Mouse (Mus musculus): ENCODE measurements around the gene St3gal4. TPM values are rescaled to one million over a fixed set of nuclear protein-coding genes. Genes with fewer than 3 reads are reported as not detected.

St3gal4 gene
- polyA plus RNA-seq, 1 experiment from 2014 or later = 53.6 TPM

DNA sequence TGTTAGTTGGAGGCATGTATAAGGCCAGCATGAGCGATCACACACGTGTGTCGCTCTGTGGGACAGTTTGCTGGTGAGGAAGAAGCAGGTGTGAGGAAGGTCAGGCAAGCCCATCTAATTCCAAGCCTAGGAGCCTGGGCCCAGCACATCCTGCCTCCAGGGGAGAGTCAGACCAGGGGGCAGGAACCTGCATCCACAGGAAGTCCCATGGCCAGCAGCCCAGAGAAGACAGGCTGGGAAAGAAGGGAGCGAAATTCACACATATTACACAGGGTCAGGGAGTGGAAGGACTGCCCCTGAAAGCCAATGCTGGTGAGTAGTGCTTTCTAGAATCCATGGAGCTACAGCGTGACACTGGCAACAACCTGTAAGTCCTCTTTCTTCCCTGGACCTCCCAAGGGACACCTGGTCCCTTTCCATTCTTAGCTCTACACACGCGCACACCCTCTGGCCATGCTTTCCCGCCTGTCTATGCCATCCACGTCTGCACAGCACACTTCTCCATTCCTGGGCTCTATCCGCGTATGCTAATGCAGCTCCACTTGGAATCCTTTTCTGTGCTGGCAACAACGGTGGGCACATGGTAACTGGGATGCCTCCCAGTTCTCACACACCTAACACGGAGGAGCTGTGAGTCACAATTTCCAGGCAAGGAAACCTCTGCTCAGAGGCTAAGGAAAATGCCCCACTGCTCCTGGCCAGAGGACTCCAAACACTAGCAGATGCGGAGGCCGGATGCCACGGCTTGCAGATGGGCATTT lies 12.7 kb upstream of the St3gal4 start:
- no peak for DNase-seq (ENCODE audit: low read depth, low spot score)
- TF ChIP-seq CTCF (IDR thresholded peaks at IDR 0.05) = no peak
- H3K27me3 ChIP-seq = no peaks in the 10 kb centered on the region
- ChIA-PET POLR2A (interaction anchor here (1.0 to 1.2 kb wide), 2 partner anchors 13 to 14 kb away, joined by 3 to 5 read pairs; no protein-coding TSS in a partner anchor), CTCF (interaction anchor here (1.7 kb wide), 1 partner anchor 28 kb away, joined by 3 read pairs; no protein-coding TSS in a partner anchor)
- ATAC-seq = no peak
- in situ Hi-C loops (cut with MboI; ENCODE audit: low pct_unique_long_range_greater_than_20kb) = no loop called here

DNA sequence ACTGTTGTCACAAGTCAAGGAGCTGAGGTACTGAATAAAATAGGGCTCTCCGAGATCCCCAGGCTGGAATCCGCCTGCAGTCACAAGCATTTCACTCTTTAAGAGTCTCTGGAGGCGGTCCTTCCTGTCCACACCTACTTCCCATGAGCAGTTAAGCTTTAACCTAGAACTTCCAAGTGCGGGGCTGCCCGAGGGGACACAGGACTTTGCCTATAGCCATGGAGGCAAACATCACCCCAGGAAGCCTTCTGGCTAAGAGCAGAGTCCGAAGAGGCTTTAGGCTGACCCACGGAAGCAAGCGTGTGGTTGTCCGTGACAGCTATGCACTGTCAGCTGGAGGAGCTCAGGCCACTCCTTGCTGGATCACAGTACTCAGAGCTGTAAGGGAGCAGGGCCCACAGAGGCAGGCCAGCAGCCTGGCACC lies 9.9 kb upstream of the St3gal4 start:
- no peak for ATAC-seq
- DNase-seq (ENCODE audit: low read depth, low spot score) = no peak
- in situ Hi-C loops (cut with MboI; ENCODE audit: low pct_unique_long_range_greater_than_20kb) = no loop called here
- ChIA-PET CTCF (interaction anchor here (1.6 to 1.7 kb wide), 2 partner anchors 10 to 18 kb away, joined by 4 read pairs; partner anchors contain the start of gene St3gal4), POLR2A (interaction anchor here (0.6 to 1.2 kb wide), 2 partner anchors 11 to 30 kb away, joined by 3 to 5 read pairs; no protein-coding TSS in a partner anchor)
- no peaks in the 10 kb centered on the region for H3K27me3 ChIP-seq
- TF ChIP-seq CTCF (IDR thresholded peaks at IDR 0.05) = no peak

DNA sequence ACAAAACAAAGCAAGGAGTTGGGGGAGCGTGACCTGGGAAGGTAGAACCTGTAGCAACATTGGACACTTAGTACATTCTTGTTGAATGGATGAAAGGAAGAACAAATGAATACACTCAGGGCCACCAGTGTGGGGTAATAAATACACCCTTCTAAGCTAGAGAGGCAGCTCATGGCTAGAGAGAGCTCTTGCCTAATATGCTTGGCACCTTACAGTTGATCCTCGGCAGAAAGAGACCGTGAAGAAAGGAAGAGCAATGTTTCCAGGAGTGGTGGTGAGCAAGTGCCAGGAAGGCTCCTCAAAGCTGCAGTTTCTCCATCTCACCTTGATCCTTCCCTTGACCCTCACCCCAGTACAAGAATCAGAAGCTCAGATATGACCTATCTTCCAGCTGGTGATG lies 9.5 kb upstream of the St3gal4 start:
- H3K27me3 ChIP-seq = no peaks in the 10 kb centered on the region
- ATAC-seq (no peak), DNase-seq (ENCODE audit: low read depth, low spot score) (no peak)
- no peak for TF ChIP-seq CTCF (IDR thresholded peaks at IDR 0.05)
- in situ Hi-C loops (cut with MboI; ENCODE audit: low pct_unique_long_range_greater_than_20kb) = no loop called here
- ChIA-PET CTCF (interaction anchor here (1.7 kb wide), 1 partner anchor 18 kb away, joined by 4 read pairs; no protein-coding TSS in a partner anchor), POLR2A (interaction anchor here (1.2 kb wide), 1 partner anchor 11 kb away, joined by 5 read pairs; no protein-coding TSS in a partner anchor)

DNA sequence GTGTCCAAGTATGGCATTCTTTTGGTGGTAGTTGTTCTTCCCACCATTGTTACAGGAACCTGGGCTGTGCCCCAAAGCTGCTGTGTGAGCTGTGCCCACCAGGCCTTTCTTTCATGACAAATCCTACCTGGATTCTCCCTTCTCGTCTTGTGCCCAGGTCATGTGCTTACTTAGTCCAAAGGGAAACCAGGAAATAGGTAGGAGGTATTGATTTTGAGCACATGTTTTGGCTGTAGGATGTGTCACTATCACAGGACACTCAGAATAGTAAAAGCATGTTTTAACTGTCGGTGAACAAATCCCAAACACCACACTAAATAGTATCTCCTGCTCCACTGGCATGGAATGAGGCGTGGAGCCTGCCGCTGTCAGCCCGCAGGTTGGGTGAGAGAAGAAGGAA lies 8.5 kb upstream of the St3gal4 start:
- ChIA-PET POLR2A (interaction anchor here (0.6 to 1.6 kb wide), 2 partner anchors 9 to 10 kb away, joined by 4 to 7 read pairs; no protein-coding TSS in a partner anchor), CTCF (no interaction called here)
- in situ Hi-C loops (cut with MboI; ENCODE audit: low pct_unique_long_range_greater_than_20kb) = no loop called here
- H3K27me3 ChIP-seq = no peaks in the 10 kb centered on the region
- TF ChIP-seq CTCF (IDR thresholded peaks at IDR 0.05) = no peak
- ATAC-seq (no peak), DNase-seq (ENCODE audit: low read depth, low spot score) (no peak)

DNA sequence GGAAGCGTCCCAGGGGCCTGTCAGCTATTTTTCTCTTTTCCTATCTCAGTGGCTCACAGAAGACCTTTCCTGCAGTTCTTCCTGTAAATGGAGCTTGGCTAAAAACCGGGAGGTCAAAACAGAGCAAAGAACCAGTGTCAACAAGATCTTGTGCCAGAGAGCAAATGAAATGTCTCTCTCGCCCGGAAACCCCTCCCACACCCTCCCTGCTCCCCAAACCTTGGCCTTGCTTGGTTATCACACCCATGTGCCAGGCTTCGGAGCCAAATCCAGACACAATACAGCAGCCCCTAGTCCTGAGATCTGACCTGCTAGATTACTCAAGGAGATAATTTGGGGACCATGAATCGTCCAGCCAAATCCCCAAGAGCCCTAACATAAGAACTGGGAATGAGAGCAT lies 8.1 kb upstream of the St3gal4 start:
- CTCF ChIA-PET = no interaction called here
- TF ChIP-seq CTCF (IDR thresholded peaks at IDR 0.05) = no peak
- POLR2A ChIA-PET = interaction anchor here (1.6 kb wide), 1 partner anchor 10 kb away, joined by 4 read pairs; no protein-coding TSS in a partner anchor
- no peaks in the 10 kb centered on the region for H3K27me3 ChIP-seq
- ATAC-seq = no peak
- in situ Hi-C loops (cut with MboI; ENCODE audit: low pct_unique_long_range_greater_than_20kb) = no loop called here
- DNase-seq (ENCODE audit: low read depth, low spot score) = no peak

DNA sequence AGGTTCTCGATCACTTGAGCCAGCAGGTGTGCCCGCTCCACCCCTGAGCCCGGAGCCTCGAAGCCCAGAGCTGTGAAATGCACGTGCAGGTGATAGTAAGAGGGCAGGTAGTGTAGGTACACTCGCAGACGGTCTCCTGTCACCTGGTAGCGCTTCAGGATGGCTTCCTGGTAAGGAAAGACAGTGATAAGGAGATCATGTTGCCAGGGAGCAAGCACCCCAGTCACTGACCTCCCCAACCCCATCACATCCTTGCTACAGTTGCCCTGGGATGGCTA lies 5.5 kb upstream of the St3gal4 start:
- TF ChIP-seq CTCF (IDR thresholded peaks at IDR 0.05) = no peak
- POLR2A ChIA-PET = no interaction called here

DNA sequence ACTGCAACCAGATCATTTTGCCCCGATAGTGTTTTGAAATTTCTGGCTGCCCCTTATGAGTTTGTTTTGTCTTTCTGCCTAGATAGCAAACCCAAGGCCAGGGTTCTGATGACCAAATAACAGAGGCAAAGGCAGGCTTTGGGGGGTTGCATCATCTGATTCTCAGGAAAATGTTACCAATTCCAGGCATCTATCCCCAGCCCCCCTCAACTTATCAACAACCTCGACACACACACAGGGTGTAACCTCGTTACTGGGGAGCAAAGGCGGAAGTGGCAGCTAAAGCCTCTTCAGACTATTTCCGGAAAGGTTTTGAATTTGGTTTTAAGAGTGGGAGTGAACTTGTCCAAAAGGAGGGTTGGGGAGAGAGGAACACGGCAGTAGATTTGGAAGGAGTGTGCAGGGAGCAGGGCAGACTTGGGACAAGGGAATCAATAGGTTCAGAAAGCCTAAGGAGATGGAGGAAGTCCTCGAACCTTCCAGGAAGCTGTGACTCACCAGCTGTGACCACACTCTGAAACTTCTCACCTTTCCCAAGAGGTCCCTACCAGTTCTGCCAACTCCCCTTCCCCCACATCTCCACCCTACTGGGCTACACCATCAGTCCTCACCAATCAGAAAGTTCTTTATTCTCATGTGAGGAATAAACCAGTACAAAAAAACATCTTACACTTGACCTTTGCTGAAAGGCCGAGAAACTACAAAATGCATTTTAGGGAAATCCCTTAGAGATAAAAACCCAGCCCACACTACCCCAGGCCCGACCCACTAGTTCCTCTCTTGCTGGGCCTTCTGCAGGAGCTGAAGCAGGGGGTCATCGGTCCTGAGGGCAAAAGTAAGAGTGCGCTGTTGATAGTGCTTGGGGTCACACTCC lies 5.0 kb upstream of the St3gal4 start:
- no peak for DNase-seq (ENCODE audit: low read depth, low spot score)
- ChIA-PET POLR2A (no interaction called here), CTCF (no interaction called here)
- in situ Hi-C loops (cut with MboI; ENCODE audit: low pct_unique_long_range_greater_than_20kb) = no loop called here
- H3K27me3 ChIP-seq = no peaks in the 10 kb centered on the region
- no peak for TF ChIP-seq CTCF (IDR thresholded peaks at IDR 0.05)
- no peak for ATAC-seq

More for the DNA sequence above, 5.5 kb upstream of the St3gal4 start:
- no peak for ATAC-seq
- H3K27me3 ChIP-seq = no peaks in the 10 kb centered on the region
- in situ Hi-C loops (cut with MboI; ENCODE audit: low pct_unique_long_range_greater_than_20kb) = no loop called here
- DNase-seq (ENCODE audit: low read depth, low spot score) = no peak
- CTCF ChIA-PET = no interaction called here

DNA sequence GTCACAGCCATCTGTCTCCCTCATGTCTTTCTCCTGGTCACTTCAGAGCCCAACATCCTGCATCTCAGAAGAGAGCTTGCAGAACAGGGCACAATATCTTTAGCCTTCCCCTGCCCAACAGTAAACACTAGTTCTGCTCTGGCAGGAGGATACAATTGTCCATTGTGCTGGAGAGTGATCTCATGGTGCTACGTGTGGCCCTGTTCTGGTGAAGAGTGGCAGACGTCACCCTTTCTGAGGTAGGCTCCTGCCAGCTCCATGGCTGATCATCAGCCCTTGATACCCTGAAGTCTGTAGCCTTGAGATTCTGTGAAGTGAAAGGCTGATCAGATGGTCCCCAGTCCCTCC lies 4.4 kb upstream of the St3gal4 start:
- DNase-seq (ENCODE audit: low read depth, low spot score) (no peak), ATAC-seq (no peak)
- in situ Hi-C loops (cut with MboI; ENCODE audit: low pct_unique_long_range_greater_than_20kb) = no loop called here
- CTCF ChIA-PET = no interaction called here
- no peak for TF ChIP-seq CTCF (IDR thresholded peaks at IDR 0.05)
- H3K27me3 ChIP-seq = no peaks in the 10 kb centered on the region
- POLR2A ChIA-PET = no interaction called here

DNA sequence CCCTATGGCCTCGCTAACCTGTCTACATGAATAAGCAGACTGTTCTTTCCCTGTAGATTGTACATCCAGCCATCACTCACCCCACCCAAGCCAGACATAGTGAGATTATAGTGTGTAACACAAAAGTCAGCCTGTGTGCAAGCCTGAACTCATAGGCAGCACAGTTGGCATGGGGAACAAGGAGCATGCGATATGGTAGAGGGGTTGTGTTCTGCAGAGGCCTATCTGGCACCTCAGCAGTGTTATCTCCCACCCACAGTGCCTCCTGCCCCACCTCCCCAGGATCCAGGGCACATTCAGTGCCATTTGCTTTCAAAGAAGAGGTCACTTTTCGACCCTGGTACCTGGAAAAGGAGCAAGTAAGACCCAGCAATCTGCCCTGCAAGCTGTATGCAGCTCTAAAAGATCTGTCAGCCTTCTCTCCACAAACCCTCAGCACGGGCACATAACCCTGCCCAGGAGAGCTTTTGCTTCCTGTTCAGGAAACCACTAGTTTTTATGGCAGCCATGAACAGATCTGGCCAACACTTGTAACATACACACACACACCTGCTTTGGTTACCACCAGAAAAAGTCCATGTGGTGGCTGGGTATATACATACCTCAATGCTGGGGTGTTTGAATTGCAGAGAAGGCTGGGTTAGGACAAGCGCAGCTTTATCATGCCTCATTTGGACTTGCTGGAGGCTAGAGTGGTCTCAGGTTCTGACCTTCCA lies 3.6 kb upstream of the St3gal4 start:
- in situ Hi-C loops (cut with MboI; ENCODE audit: low pct_unique_long_range_greater_than_20kb) = no loop called here
- H3K27me3 ChIP-seq = no peaks in the 10 kb centered on the region
- POLR2A ChIA-PET = no interaction called here
- DNase-seq (ENCODE audit: low read depth, low spot score) (no peak), ATAC-seq (no peak)
- no peak for TF ChIP-seq CTCF (IDR thresholded peaks at IDR 0.05)
- CTCF ChIA-PET = no interaction called here

DNA sequence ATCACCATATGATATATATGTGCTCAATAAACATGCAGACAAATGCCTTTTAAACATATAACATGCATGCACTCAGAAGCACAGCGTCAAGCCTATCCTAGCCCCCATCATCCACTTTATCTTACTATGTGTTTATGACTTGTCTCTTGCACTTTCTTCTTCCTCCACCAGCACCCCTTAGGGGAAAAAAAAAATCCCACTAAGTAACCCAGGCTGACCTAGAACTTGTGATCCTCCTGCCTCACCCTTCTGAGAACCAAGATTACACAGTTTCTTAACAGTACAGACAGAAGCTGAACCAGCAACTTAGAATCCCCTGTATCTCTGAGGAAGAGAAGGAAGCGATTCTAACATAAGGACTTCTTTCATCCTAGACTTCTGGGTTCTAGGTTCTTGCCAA lies 505 bp downstream of the St3gal4 start:
- ChIA-PET POLR2A (interaction anchor here (0.9 to 1.4 kb wide), 2 partner anchors 11 to 20 kb away, joined by 3 to 5 read pairs; no protein-coding TSS in a partner anchor), CTCF (interaction anchor here (1.0 to 1.2 kb wide), 2 partner anchors 11 to 38 kb away, joined by 4 read pairs; no protein-coding TSS in a partner anchor)
- ATAC-seq (no peak), DNase-seq (ENCODE audit: low read depth, low spot score) (no peak)
- H3K27me3 ChIP-seq = no peaks in the 10 kb centered on the region
- in situ Hi-C loops (cut with MboI; ENCODE audit: low pct_unique_long_range_greater_than_20kb) = loop anchor here (5.0 kb wide), 2 partner anchors 44 to 86 kb away; no protein-coding TSS in a partner anchor
- TF ChIP-seq CTCF (IDR thresholded peaks at IDR 0.05) = no peak
